Mouse (Mus musculus) CH12F3 (cell line): ENCODE results near the gene Taf12.

Experiments used
- in situ Hi-C: fragments of 300-500 bp; cut with MboI; formaldehyde crosslinking; loops from 2 replicates; pipeline ENCODE4 v1.14.3; 2020; ENCODE audit warnings: low sequenced_read_pairs

Gene Taf12

DNA sequence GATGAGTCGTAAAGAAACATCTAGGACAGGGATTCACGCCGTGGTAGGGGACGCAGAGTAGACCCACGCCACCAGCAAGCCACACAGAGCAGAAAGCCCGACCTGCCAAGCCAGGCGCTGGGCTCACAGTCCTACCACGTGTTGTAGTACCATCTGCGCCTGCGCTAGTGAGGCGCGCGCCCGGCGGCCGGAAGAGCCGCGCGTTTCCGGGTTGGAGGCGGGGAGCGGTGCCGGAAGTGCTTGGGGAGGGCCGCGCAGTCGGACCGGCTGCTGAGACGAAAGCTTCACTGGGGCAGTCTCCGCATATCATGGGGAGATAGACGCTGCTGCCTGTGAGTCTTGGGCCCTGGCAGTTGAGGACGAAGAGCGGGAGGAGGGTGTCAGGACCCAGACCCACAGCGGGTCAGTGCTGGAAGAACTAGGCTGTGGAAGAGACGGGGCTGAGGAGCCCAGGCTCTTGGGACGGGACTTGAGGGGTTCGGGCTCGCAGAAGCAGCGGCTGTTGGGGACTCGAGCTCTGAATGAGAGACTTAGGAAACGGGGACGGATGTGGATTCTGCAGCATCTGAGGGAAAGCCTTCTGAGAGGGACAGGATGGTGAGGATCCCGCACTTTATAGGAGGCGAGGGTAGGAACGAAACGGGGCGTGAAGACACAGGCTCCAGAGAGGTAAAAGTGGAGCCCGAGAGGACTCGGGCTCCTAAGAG is at the start of gene Taf12:
Gene Taf12 (plus strand): TSS at position 220 of the 707 bp plus-strand sequence.
- in situ Hi-C loops = no loop called here

- in situ Hi-C loops = no loop called here
Observed at GRCm38 (mm10) chr4:132230422-132230821, 43.8 kb upstream of the Taf12 start.

- in situ Hi-C loops = no loop called here
Observed at GRCm38 (mm10) chr4:132234710-132235109, 39.5 kb upstream of the Taf12 start.

DNA sequence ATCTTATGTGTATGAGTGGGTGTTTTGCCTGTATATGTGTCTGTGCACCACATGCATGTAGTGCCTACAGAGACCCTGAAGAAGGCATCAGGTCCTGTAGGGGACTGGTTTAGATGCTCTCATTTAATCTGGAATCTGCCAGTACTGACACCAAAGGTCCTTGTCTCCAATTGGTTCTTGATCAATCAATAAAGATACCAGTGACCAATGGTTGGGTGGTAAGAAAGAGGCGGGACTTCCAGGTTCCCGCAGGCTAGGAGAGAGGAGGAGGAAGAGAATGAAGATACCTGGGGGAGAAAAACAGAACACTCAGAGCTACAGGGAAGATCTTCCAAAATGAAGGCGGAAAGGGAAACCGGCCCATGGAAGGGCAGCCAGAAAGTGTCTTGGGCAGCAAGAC is 35.8 kb upstream of the Taf12 start:
- in situ Hi-C loops = no loop called here

GRCm38 (mm10) chr4:132240367-132240766 is 33.8 kb upstream of the Taf12 start:
- in situ Hi-C loops = no loop called here

- in situ Hi-C loops = no loop called here
Observed at GRCm38 (mm10) chr4:132241208-132241607, 33.0 kb upstream of the Taf12 start.

DNA sequence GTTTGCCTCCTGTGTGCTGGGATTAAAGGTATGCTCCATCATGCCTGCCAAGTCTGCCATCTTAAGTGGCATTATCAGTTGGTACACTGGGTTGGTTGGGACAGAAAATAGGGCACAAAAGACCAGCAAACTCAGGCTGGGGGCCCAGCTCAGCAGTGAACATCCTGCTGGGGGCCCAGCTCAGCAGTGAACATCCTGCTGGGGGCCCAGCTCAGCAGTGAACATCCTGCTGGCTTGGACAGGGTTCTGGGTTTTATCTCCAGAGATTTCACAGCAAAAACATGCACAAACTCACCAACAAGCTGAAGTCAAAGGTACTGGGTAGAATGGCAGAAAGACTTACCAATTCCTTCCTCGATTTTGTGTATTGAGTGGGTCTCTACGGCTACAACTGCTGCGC is 28.5 kb upstream of the Taf12 start:
- in situ Hi-C loops = no loop called here

GRCm38 (mm10) chr4:132247451-132247997 is 26.7 kb upstream of the Taf12 start:
- in situ Hi-C loops = no loop called here

GRCm38 (mm10) chr4:132251596-132251995 is 22.6 kb upstream of the Taf12 start:
- in situ Hi-C loops = no loop called here

GRCm38 (mm10) chr4:132253128-132253527 is 21.0 kb upstream of the Taf12 start:
- in situ Hi-C loops = no loop called here

DNA sequence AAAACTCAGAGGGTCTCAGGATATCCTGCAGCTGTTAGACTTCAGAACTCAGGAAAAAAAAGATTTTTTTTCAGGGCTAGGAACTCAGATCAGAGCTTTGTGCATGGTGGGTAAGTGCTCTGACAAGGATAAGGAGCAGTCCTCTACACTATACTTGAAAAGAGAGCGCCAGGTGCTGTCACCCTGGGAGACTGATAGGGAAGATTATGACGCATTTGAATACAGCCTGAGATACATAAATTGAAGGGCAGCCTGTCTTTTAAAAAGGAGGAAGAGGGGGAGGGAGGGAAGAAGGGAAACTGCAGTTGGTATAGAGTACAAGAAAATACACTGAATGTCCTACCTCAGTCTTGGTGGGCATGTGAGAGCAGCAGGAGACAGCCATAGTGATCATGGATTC is 20.6 kb upstream of the Taf12 start:
- in situ Hi-C loops = no loop called here

GRCm38 (mm10) chr4:132254986-132255385 is 19.2 kb upstream of the Taf12 start:
- in situ Hi-C loops = loop anchor here (5.0 kb wide), 1 partner anchor 38 kb away; no protein-coding TSS in a partner anchor

GRCm38 (mm10) chr4:132256384-132256783 is 17.8 kb upstream of the Taf12 start:
- in situ Hi-C loops = loop anchor here (5.0 kb wide), 1 partner anchor 39 kb away; no protein-coding TSS in a partner anchor

- in situ Hi-C loops = loop anchor here (5.0 kb wide), 1 partner anchor 42 kb away; no protein-coding TSS in a partner anchor
Observed at GRCm38 (mm10) chr4:132259248-132259647, 14.9 kb upstream of the Taf12 start.

DNA sequence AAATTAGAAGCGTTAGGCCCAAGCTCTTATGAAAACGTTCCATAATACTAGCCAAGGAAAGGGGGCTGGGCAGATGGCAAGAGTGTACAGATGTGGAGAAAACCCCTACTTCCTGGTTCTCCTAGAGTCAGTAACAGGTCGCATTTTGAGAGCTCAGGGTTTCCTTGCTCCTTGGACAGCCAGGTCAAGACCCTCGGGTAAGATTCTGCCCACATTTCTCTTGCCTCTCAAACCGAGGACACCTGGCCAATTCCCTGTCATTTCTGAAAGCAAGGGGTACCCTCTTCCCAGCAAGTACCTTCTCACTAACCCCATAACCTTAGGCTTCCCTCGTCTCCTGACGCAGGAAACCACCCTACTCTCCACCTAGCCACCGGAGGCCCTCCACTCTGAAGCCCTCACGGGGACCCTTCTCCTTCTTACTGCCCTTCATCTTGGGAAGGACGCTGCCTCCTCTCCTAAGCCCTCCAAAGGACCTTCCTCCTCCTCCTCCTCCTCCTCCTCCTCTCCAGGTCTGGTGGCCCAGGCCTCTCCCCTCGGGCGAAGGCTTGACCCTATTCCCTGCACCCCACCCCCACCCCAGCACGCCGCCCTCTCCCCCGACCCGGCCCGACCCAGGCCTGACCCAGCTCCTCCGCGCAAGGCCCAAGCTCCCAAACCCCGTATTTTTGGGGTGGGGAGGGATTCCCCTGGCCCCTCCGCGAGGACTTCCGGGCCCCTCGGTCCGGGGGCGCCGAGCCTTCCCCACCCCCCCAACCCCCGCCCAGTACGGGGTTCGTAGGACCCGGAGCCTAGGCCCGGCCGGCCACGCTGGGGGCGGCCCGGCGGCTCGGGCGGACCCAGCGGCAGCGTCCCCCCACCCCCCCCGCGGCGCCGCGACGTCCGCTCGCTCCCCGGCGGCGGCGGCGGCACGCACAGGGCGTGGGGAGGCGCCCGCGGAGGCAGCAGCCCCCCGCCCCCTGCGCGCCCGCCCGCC is 13.5 kb upstream of the Taf12 start:
- in situ Hi-C loops = no loop called here

GRCm38 (mm10) chr4:132261514-132262357 is 12.4 kb upstream of the Taf12 start, which contains the start of gene Gmeb1:
Gene Gmeb1 (minus strand): TSS chr4:132261602.
- in situ Hi-C loops = no loop called here

GRCm38 (mm10) chr4:132262358-132262616 is 11.9 kb upstream of the Taf12 start:
- in situ Hi-C loops = no loop called here

DNA sequence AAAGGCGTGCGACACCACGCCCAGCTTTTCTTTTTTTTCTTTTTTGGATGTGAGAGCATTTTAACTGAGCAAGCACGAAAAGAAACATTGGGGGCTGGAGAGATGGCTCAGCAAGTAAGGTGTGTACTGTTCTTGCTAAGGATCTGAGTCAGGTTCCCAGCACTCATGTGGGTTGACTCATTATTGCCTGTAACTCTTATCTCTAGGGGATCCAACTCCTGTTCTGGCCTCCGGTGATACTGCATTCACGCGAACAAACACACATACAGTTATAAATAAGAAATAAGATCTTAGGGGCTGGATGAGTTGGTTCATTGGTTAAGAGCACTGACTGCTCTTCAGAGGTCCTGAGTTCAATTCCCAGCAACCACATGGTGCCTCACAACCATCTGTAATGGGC is 10.9 kb upstream of the Taf12 start:
- in situ Hi-C loops = no loop called here

GRCm38 (mm10) chr4:132266835-132267349 is 7.3 kb upstream of the Taf12 start:
- in situ Hi-C loops = no loop called here
